Mouse (Mus musculus): ENCODE results near the gene Tmem175.

- no peak for TF ChIP-seq CTCF (IDR thresholded peaks at IDR 0.05; ENCODE audit: low read depth, low read length)
- TF ChIP-seq POLR2A (IDR thresholded peaks at IDR 0.05; ENCODE audit: extremely low read depth, insufficient read depth, low read length), result no peak
Measured at GRCm38 (mm10) chr5:108665066-108665465, 35.5 kb downstream of the Tmem175 start.

All from liver, adult 2 months (tissue).